10 mouse cellular contexts compared by ENCODE assay signal in genomic region chr8:96455336-96455735, GRCm38 (mm10).
DNase-seq lines count a peak whose midpoint lies in the region; ATAC-seq lines count a peak whose summit lies in the region.
"Had no signal": no experiment of that assay in that cellular context is flagged by ENCODE, and none has a peak within 500 bp of the region (broad histone marks: within the 10 kb centered on the region; RNA-seq: fewer than 3 reads in every experiment).

No protein-coding gene starts in this region.

- peak overlapping the region; percentile 40 for H3K4me2 ChIP-seq in forebrain, embryonic 11.5 days (ENCODE audit: low read depth, low read length, severe bottlenecking)
- H3K4me2 ChIP-seq in midbrain, embryonic 13.5 days (replicated peaks) = peak overlapping the region; percentile 44

- H3K27ac ChIP-seq in forebrain, embryonic 11.5 days (ENCODE audit: low read depth, low read length) = no peak overlapping the region
- no peak overlapping the region for H3K27ac ChIP-seq in midbrain, embryonic 13.5 days
- H3K27ac ChIP-seq: macrophage had no signal

- H3K4me3 ChIP-seq in forebrain, embryonic 11.5 days (ENCODE audit: low read depth, low read length) = no peak overlapping the region
- peak overlapping the region; percentile 1 for H3K4me3 ChIP-seq in midbrain, embryonic 13.5 days (replicated peaks)

- no peak overlapping the region for H3K9ac ChIP-seq in forebrain, embryonic 11.5 days (ENCODE audit: low read length)
- no peak overlapping the region for H3K9ac ChIP-seq in midbrain, embryonic 13.5 days (replicated peaks)

- peaks cover 9% of the 10 kb centered on the region for H3K4me1 ChIP-seq in forebrain, embryonic 11.5 days (replicated peaks; ENCODE audit: control insufficient read depth, insufficient read depth, low read length)
- H3K4me1 ChIP-seq in midbrain, embryonic 13.5 days (replicated peaks) = peaks cover 13% of the 10 kb centered on the region

- intact Hi-C loops in heart, postnatal 25 days (cut with DNase I) = no loop called here

- no peaks in the 10 kb centered on the region; the same call in 1 of the 2 replicates for H3K27me3 ChIP-seq in forebrain, embryonic 11.5 days (ENCODE audit: control insufficient read depth, insufficient read depth, low read length)
- H3K27me3 ChIP-seq in midbrain, embryonic 13.5 days = no peaks in the 10 kb centered on the region

- no peaks in the 10 kb centered on the region for H3K36me3 ChIP-seq in forebrain, embryonic 11.5 days (ENCODE audit: control insufficient read depth, insufficient read depth, low read length)
- H3K36me3 ChIP-seq in midbrain, embryonic 13.5 days = no peaks in the 10 kb centered on the region

- ATAC-seq in forebrain, embryonic 11.5 days (replicated peaks; ENCODE audit: low FRiP score) = peak; percentile 79
- peak; percentile 80 for ATAC-seq in midbrain, embryonic 13.5 days

- no peaks in the 10 kb centered on the region for H3K9me3 ChIP-seq in forebrain, embryonic 11.5 days (ENCODE audit: control insufficient read depth, low read length)
- H3K9me3 ChIP-seq in midbrain, embryonic 13.5 days = no peaks in the 10 kb centered on the region

- 4% methylated on average over 9 of the region's 9 CpGs for WGBS in forebrain, embryonic 11.5 days
- 13% methylated on average over 9 of the region's 9 CpGs for WGBS in midbrain, embryonic 13.5 days

- peak; percentile 34 for DNase-seq in brain, embryonic 18.5 days (ENCODE audit: low read depth, low spot score)
- DNase-seq in forebrain, embryonic 11.5 days (ENCODE audit: low spot score) = peak; percentile 55
- peak; percentile 2 to 27 for DNase-seq in layer of hippocampus, adult 18-20 months (ENCODE audit: low spot score in 2 of 2)
- DNase-seq in heart, adult 8-10 months (ENCODE audit: low spot score) = no peak
- no peak for DNase-seq in heart, postnatal 25 days (ENCODE audit: low spot score)
- DNase-seq in ovary, postnatal 10 days (ENCODE audit: low spot score) = no peak
- DNase-seq in cerebellum, adult 11 months = no peak
- DNase-seq: kidney, adult 8-10 months had no signal

Comparison
In these comparisons a context has a peak if more than half of its experiments do, and no peak if none do; other contexts are left out.
1. DNase-seq: peak in brain, embryonic 18.5 days (single experiment), forebrain, embryonic 11.5 days (single experiment) and layer of hippocampus, adult 18-20 months (2 of 2); none in heart, adult 8-10 months (single experiment), heart, postnatal 25 days (single experiment), ovary, postnatal 10 days (single experiment) and cerebellum, adult 11 months (single experiment).